Mouse (Mus musculus) ovary, postnatal 36 days (tissue): ENCODE measurements around the gene Lin7c.
"Not testable (repeated sequence)": the region's sequence is repeated elsewhere in the genome, so short reads cannot be mapped to it uniquely, and the experiment has no call there.

Experiments
- DNase-seq: peaks from one replicate; pipeline ENCODE4 v3.0.0; 2022; ENCODE audit warnings: low spot score, mixed read lengths

Lin7c gene

DNA sequence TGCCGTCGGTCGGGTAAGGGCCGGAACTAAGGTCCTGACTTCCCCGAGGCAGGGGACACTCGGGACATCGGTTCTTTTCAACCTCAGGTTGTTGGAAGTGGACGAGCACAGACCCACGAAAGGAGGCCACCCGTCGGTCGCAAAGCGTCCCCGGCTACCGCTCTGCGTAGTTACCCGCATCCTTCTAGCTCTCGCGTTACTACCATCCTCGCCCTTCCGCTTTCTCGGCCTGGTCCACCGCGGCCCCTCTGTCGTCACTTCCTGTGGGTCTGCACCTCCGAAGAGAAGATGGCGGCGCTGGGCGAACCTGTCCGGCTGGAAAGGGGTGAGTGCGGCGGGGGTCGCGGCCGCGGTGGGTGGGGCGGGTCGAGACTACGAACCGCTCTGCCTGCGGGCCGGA lies at the start of gene Lin7c:
Gene Lin7c (plus strand): TSS at position 257 of the 400 bp plus-strand sequence.
- peak; percentile 90 for DNase-seq

DNA sequence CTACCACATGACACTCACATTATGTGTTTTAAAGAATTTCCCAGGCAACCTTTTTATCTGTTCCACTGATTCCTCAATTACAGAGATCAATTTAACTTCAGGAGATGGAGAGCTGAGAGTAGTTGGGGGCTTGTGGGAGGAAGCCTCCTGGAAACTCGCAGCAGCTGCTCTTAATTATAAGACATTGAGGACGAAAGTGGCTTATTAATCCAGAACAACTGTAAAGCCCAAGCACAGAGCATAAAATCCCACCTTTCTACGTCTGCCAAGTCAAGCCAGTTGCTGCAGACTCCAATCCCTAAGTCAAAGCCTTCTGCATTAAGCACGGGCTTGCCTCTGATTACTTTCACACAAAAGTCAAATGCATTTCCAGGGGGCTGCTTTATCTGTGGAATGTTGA lies 44.3 kb upstream of the Lin7c start:
- DNase-seq: no peak

DNA sequence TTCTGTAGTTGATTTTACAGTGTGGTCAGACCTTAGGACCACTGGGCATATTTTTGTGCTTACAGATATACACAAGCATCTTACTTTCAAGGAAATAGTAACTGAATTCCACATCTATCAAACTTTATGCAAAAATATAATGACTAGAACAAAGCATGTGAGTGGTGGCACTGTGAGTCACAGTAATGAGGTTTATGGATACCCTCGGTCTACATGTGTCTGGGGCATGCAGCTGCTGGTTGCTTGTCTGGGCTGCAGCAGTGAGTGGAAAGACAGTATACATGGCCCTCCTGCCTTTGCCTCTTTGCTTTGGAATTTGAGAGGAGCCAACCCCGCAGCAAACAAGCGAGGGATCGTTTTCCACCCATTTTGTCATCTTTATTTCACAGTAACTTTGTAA lies 42.3 kb upstream of the Lin7c start:
- no peak for DNase-seq

DNA sequence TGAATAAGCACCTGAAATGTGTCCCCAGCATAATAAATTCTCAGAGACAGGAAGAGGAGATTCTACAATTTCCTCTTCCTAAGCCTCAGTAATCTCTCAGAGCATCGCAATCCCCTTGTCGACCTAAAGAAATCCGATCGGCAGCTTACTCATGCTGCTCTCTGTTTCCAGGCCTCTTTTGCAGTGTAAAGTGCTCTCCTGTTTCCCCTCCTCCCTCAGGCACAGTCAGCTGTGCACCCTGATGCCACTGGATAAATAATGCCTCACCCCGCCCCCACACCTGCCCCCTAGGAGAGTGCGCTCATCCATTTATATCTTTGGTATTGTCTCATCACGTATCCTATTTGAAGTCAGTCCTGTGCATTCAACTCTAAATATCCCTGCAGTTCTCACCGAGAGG lies 41.9 kb upstream of the Lin7c start:
- DNase-seq: no peak

DNA sequence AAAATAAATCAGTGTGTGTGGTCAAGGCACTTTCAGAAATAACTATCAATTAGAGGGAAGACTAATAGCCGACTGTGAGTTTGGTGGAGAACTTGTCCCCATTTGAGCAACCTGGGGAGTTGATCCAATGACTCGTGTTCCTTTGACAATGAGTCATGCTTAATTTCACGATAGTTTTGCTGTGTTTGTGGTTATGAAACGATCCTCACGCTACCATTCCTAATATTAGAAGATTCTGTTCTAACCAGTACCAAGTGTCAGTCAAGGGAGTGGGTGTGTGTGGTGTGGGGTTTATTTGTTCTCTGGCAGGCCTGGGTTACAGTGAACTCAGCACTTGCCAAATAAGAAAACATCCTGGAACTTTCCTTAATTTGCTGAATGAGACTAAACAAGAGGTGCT lies 35.1 kb upstream of the Lin7c start:
- no peak for DNase-seq

DNA sequence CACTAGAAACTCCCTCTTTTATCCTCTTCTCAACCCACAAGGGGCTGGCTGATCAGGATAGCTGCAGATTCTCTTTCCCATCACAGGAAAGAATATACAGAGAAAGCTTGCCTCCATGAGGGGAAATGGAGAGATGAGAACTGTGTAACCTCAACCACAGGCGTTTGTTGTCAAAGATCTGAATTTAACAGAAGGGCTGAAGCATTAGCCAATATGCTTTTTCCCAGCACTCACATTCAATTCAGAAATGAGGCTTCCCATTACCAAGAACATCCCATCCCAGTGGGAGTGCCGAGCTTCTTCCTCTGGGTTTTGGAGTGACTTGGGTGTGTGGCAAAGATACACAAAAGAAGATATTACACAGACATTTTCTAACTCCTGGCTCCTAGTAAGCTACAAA lies 31.0 kb upstream of the Lin7c start:
- no peak for DNase-seq

DNA sequence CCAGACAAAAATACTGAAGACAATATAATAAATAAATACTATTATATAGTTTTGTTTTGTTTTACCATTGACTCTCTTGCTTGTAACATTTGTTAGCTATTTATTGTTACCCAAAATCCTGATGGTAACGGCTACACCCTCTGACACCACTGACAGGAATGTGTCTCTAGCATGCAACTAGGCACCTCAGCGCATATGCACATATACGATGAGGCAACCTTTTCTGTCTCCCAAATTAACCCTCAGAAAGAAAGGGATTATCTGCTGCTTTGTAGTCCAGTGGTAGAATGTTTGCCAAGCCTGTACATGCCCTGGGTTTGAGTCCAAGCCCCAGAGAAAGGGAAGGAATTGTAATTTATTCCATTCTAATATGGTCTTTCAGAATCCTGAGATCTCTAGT lies 29.8 kb upstream of the Lin7c start:
- DNase-seq: no peak

DNA sequence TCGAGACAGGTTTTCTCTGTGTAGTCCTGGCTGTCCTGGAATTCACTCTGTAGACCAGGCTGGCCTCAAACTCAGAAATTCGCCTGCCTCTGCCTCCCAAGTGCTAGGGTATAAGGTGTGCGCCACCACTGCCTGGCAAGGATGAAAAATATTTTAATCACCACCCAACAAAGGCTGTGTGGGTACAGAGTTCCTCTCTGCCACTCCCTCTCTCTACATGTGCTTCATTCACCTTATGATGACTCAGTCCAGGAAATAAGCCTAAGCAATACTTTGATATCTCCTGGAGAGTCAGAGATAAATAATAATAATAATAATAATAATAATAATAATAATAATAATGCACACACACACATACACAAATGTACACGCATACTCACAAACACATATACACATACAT lies 11.2 kb upstream of the Lin7c start:
- DNase-seq: not testable (repeated sequence)

DNA sequence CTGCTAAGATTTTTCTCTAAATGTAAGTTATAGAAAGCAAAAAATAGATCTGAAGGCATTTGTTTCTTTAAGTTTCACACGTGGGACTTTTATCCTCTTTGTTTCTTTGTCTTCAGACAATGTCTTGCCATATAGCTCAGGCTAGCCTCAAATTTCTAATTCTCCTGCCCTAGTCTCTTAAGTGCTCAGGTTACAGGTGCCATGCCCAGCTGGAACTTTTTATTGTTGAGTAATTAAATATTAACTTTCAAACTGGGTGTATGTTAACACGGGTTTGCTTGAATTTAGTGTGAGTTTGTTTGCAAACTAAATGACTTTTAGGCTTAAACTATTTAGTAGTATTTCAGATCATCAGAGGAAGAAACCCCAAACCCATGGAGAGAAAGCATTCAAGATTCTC lies 9.5 kb upstream of the Lin7c start:
- no peak for DNase-seq

DNA sequence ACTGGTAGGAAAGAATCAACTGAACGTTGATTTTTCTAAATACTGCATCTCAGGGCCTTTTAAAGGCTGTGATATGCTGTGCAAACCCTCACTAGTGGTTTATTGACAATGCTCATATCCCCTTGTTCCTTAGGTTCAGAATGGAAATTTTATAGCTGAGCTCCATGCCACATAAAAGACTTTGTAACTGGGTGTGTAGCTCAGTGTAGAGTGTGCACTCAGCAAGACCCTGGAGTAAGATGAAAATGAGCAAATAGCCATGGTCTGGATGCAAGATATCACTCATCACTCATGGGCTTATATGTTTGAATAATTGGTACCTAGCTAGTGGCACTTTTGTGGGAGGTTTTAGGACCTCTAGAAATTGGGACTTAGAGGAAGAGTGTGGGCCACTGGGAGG lies 9.0 kb upstream of the Lin7c start:
- no peak for DNase-seq

DNA sequence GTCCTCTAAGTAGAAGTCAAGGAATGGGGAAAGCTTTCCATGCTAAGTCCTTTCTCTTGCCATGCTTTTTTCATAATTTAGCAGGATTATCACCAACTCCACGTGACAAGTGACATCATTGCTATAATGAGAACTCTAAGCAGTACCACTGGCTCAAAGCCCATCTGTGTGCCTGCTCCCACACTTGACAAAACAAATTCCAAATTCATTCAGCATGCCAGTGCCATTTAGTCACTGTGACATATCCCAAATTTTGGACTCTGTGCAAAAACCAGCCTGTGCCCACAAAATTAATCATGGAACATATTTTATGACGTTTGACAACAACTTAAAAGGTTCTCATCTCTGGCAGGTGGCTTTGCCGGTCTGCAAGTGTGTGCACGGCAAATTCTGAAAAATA lies 6.5 kb upstream of the Lin7c start:
- DNase-seq: no peak

DNA sequence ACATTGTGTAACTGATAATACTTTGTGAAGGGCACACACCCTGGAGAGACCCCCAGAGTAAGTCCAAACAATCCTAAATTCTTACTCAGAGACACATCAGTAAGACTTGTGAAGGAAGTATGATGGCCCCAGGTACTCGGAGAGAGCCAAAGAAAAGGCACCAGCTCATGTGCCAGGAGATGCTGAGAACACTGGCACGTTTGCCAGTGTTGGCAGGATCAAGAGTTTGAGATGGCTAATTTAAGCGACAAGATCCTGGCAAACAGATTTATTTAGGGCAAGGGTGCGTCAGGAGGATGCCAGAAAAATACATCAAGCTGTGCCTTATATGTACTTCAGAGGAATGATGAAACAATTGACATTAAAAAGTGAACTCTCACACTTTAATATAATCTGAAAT lies 6.1 kb upstream of the Lin7c start:
- DNase-seq: no peak

DNA sequence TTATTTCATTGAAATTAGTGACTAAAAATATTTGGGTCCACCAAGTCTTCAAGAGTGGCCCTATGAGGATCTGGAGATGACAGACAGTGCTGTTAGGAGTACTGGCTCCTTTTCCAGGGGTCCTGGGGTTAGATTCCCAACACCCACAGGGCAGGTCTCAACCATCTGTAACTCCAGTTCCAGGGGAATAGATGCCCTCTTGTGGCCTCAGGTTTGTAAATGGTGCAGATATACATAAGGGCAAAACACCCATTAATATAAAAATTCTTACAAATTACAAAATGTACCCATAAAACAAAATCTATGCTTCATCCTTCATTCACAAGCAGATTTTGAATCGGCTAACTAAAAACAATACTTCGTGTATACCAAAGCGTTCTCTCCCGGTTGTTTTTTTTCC lies 585 bp upstream of the Lin7c start:
- DNase-seq: no peak

DNA sequence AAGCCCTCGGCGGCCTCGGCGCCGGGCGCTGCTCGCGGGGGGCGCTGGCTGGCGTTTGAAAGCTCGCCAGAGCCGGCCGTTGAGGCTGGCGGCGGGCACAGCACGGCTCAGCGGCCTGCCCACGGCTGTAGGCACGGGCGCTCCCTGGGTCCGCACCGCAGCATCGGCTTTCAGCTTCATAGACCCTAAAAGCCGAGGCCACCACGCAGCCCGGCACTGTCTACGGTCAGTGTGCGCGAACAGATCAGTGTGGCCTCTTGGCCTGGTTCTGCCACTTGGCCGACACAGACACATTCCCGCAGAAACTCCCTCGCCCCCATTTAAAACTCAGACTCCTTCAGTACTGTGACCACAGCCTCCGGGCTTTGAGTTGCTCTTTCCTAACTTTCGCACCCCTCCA lies 378 bp downstream of the Lin7c start:
- no peak for DNase-seq

DNA sequence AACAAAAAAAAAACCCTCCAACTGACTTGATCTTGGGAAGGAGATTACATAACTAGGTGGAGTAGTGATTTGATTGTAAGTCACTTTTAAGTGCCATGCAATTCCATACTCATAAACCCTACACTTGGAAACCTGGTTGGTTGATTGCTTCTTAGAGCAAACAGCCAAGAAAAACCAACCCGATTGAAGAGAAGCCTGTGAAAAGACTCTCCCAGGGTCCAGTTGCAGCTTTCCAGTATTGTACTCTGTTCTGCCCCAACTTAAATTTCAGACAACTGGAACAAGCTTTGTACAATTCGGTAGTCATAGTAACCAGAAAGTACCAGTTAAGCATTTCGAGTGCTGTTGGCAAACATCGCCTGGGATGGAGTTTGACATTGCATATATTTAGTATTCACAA lies 818 bp downstream of the Lin7c start:
- DNase-seq: no peak

DNA sequence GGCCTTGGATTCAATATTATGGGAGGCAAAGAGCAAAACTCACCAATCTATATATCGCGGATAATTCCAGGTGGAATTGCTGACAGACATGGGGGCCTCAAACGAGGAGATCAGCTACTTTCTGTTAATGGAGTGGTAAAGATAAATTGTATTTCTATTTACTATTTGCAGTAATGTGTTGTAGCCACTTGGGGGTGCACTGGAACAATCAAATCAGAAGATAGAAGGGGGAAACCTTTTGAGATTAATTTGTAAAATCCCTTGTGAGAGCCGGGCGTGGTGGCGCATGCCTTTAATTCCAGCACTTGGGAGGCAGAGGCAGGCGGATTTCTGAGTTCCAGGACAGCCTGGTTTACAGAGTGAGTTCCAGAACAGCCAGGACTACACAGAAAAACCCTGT lies 5.7 kb downstream of the Lin7c start:
- no peak for DNase-seq

DNA sequence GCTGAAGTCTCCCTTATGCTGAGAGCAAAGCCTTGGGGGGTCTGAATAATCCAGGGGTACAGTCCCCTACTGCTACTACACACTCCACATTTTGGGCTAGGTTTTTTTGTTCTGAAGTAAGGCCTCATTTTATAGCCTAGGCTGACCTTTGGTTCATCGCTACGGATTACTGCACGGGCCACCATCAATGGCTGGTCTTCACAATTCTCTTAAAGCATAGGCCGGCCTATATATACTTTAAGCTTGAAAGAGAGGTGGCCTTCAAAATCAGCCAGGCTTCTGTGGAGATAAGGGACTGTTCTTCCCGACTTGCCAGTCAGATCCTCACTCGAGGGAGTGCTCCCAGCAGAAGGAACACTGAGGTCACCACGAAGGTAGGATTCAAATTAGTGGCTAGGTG lies 12.2 kb downstream of the Lin7c start:
- DNase-seq: no peak

DNA sequence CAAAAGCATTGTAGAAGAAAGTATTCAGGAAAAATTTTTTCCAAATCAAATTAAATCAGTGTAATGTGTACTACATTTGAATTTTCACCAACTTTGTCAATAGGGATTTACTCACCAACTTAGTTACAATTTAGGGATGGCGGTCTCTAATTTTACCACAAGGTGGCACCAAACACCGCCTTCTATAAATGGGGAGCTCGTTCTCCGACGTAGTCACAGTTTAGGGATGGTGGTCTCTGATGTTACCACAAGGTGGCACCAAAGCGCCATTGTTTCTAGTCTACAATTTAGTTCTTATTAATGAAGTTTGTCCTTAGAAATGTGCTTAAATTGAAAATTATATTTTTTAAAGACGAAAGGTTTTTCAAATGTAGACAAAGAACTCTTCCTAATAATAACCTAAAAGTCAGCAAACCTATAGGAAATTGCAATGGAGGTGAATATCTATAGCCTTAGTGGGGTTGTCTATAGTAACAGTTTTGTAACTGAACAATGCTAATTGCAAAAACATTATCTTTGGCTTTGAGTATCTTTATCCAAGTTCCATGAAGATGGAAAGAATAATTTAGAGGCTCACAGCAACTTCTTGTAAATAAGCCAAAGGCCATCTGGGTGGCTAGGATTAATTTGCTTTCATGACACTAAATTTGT lies 13.6 kb downstream of the Lin7c start:
- DNase-seq: peak; percentile 78

DNA sequence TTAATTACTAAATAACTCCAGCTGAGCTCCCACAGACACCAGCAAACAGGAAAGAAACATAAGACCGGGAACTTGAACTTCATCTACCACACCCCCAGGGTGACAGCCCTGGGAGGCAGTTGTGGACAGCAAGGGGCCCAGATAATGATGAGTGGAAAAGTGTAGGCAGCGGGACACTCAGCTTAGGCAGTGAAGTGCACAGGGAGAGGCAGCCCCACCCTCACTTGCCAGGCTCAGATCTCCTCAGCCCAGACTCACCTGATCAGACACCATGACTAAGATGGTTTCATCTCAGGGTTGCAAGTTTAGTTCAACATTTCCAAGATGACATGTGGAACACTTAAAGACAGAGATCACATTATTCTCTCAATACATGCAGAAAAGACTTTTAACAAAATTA lies 18.5 kb downstream of the Lin7c start:
- DNase-seq: no peak

DNA sequence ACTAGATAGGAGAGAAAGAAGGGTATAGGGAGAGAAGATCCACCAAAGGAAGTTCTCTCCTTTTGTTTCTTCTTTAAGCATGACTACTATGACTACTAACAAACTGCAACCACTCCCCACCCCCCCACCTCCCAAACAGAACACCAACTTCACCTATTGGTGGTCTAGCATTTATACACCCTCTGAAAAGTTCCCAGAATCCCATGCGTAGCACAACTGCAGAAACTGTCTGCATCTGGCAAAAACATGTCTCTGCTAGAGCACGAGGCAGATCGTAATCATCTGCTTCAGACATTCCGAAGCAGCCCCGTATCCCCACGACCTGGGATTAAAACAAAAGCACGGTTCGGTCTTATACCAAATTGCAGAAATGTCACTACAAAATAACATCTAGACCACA lies 21.6 kb downstream of the Lin7c start:
- DNase-seq: no peak

DNA sequence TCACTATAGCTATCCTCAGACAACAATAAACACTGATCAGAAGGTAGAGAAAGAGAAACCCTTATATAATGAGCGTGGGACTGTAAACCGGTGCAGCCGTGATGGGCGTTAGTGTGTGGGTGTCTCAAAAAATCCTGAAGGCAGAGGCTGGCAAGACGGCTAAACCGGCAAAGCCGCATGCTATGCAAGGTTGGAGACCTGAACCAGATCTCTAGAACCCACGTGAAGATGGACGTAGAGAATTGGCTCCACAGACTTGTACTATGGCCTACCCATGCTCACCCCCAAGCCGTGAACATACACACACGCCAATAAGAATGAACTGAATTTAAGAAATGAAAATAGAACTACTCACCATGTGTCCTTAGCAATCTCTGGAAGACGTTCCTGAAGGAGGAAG lies 22.1 kb downstream of the Lin7c start:
- no peak for DNase-seq

DNA sequence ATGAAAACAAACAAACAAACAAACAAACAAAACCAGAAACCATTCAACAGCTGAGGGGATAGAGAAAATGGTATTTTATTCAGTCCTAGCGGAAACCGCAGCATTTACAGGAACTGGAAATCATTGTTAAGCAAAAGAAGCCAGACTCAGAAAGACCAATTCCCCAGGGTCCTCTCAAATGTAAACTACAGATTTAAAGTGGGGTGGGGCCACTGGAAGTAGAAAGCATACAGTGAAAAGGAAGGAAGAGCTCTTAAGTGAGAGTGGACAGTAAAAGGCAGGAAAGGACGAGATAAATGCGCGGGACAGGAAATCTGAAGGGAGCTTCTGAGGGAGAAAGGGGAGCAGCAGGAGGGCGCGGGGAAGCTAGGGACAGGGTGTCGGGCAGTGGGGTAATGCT lies 22.6 kb downstream of the Lin7c start:
- no peak for DNase-seq

DNA sequence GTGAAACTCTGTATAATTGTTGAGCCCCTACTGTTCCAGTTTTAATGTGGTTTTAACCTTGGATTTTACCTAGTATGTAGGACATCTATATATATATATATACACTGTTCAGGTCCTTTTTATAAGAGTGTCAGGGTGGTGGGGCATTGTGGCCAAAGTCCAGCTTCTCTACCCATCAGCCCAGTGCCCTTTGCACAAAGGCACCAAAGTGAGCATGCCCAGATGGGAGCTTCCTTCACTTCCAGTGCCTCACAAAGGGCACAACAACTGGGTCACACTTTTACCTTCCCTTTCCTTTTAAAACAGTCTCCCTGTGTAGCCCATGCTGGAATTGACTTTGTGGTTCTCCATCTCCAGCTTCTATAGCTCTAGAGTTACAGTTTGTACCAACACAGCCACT lies 23.9 kb downstream of the Lin7c start:
- no peak for DNase-seq

DNA sequence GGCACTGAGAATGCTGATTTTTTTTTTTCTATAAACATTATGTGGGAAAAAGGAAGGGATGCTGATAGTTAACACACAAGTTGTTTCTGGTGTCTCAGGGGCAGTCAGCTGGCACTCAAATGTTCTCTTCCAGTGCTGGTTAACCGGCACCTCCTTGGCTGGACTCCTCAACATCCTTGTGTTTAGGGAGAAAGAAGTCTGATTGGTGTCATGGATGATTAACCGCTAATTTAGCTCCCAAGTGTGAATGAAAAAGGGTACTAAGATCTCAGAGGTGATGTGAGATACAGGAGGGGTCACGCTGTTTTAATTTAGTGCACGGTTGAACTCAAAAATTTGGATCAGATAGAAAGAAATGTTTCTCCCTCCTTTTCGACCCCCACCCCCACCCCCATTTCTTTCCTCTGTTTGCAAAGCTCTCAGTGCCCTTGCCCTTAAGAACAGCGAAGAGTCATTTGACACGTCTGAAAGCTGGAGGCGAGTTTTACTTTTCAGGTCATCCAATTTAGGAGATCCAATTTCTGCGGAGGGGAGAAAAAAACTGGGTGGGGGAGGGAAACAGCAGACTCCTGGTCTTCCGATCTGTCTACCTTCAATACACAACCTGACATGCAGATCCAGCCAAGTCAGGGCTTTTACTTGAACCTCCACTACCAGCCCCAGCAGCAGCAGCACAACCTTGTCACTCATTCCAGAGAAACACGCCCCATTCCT lies 26.3 kb downstream of the Lin7c start:
- no peak for DNase-seq
